Mouse (Mus musculus) erythroblast, embryonic 14.5 days (primary cell): ENCODE measurements around the gene Zxdc.

ENCODE experiments used
- GATA1 ChIP-seq: IDR thresholded peaks from 2 replicates; pipeline ENCODE4 v1.6.1; 2012; ENCODE audit warnings: low read length, inconsistent platforms, mixed read lengths
- TAL1 ChIP-seq: IDR thresholded peaks from 3 replicates; pipeline ENCODE4 v1.6.1; 2012; ENCODE audit warnings: low read length, inconsistent platforms, mixed read lengths

GRCm38 (mm10) chr6:90411926-90412325 is 42.6 kb downstream of the Zxdc start:
- TF ChIP-seq GATA1: no peak
- TF ChIP-seq TAL1: no peak
